Mouse (Mus musculus) left cerebral cortex, postnatal 36 days (tissue): ENCODE data around the gene 1110059G10Rik. TPM values are rescaled to one million over a fixed set of nuclear protein-coding genes. Genes with fewer than 3 reads are reported as not detected.

ENCODE experiments used
- DNase-seq, 2 experiments: peaks; one replicate each; pipeline ENCODE4 v3.0.0; 2021 to 2022; ENCODE audit warnings: low spot score in 2 of 2, mixed read lengths in 1 of 2
- intact Hi-C: fragments of 180-260 bp; cut with DNase I; formaldehyde crosslinking; loops from one replicate; pipeline ENCODE4 v1.15.1; 2025
- total RNA-seq, 2 experiments: library from RNA; stranded (reverse); gene quantifications; 2 replicates each; pipeline ENCODE4 v1.2.3; 2021

1110059G10Rik gene
- total RNA-seq = 10 to 100 TPM; 20.8 to 22.0 TPM

GRCm38 (mm10) chr9:122950643-122951475, at the start of gene 1110059G10Rik, which contains the start of gene Kif15:
Gene 1110059G10Rik, minus strand, starts transcription at chr9:122951000.
Gene Kif15, plus strand, starts transcription at chr9:122951046.
- DNase-seq = peak; percentile 93 to 95
- intact Hi-C loops = loop anchor here (5.0 kb wide), 1 partner anchor 71 kb away; the partner anchor contains the start of gene Tmem42

- no peak for DNase-seq
- intact Hi-C loops = no loop called here
Observed at GRCm38 (mm10) chr9:122999193-122999586, 48.4 kb upstream of the 1110059G10Rik start.

- DNase-seq = no peak
- intact Hi-C loops = no loop called here
Observed at GRCm38 (mm10) chr9:122998406-122999192, 47.8 kb upstream of the 1110059G10Rik start.

- intact Hi-C loops = no loop called here
Observed at GRCm38 (mm10) chr9:122928915-122929314, 21.9 kb downstream of the 1110059G10Rik start.

GRCm38 (mm10) chr9:122922936-122923381, 27.8 kb downstream of the 1110059G10Rik start, which contains the start of gene Zfp105:
Gene Zfp105, plus strand, starts transcription at chr9:122923072.
- peak; percentile 68 to 74 for DNase-seq
- intact Hi-C loops = no loop called here

More at GRCm38 (mm10) chr9:122928915-122929314, 21.9 kb downstream of the 1110059G10Rik start:
- no peak for DNase-seq

- intact Hi-C loops = no loop called here
- no peak for DNase-seq
Observed at GRCm38 (mm10) chr9:122922436-122922835, 28.4 kb downstream of the 1110059G10Rik start.

- intact Hi-C loops = no loop called here
Observed at GRCm38 (mm10) chr9:122902717-122903535, 47.9 kb downstream of the 1110059G10Rik start.

GRCm38 (mm10) chr9:122901047-122901446, 49.8 kb downstream of the 1110059G10Rik start:
- intact Hi-C loops = no loop called here
- no peak for DNase-seq

More at GRCm38 (mm10) chr9:122902717-122903535, 47.9 kb downstream of the 1110059G10Rik start:
- DNase-seq = peak; percentile 24 to 37

Other genes starting within 250 kb of the 1110059G10Rik start
- gene Topaz1, start 203.7 kb downstream of the 1110059G10Rik start, total RNA-seq = not detected
- gene Tcaim, start 145.5 kb downstream of the 1110059G10Rik start, total RNA-seq = 10 to 100 TPM; 16.2 to 16.8 TPM
- not detected for gene Gm35549, start 107.0 kb downstream of the 1110059G10Rik start, total RNA-seq
- gene Zfp445, start 85.0 kb downstream of the 1110059G10Rik start, total RNA-seq = 100 to 1,000 TPM; 135 to 167 TPM
- gene Zkscan7, start 65.3 kb downstream of the 1110059G10Rik start, total RNA-seq = 1 to 10 TPM; 3.5 to 5.5 TPM
- gene Zfp105, start 27.9 kb downstream of the 1110059G10Rik start, total RNA-seq = 1 to 10 TPM; 7.2 to 8.7 TPM
- 1 to 10 TPM; 1.2 TPM for gene Kif15, start within 50 bp of the 1110059G10Rik start, total RNA-seq
- 10 to 100 TPM; 29.0 to 32.3 TPM for gene Tmem42, start 70.3 kb upstream of the 1110059G10Rik start, total RNA-seq
- 1 to 10 TPM in 1 of 2 experiments, under 1 TPM in 1; 0.54 to 2.9 TPM for gene Tgm4, start 83.7 kb upstream of the 1110059G10Rik start, total RNA-seq
- gene Zdhhc3, start 162.2 kb upstream of the 1110059G10Rik start, total RNA-seq = 10 to 100 TPM; 59.8 to 77.8 TPM
- 10 to 100 TPM; 37.2 to 41.7 TPM for gene Exosc7, start 162.2 kb upstream of the 1110059G10Rik start, total RNA-seq
- 1 to 10 TPM; 3.5 to 4.0 TPM for gene Clec3b, start 199.9 kb upstream of the 1110059G10Rik start, total RNA-seq